Mouse (Mus musculus) limb, embryonic 15.5 days (tissue): Measurements from ENCODE around the gene Tenm3. TPM values are rescaled to one million over a fixed set of nuclear protein-coding genes. Genes with fewer than 3 reads are reported as not detected.

Experiments
- ATAC-seq: fragments of 200-750 bp; cut with Nextera tagmentation; 2 replicates; pipeline ENCODE4 v1.8.0; 2017; ENCODE audit warnings: low read depth, moderate TSS enrichment; ENCODE audit not compliant: insufficient number of reproducible peaks, low FRiP score, low TSS enrichment
- H3K27ac ChIP-seq: fragments of 300-500 bp; sonication (generic); 2 replicates; pipeline ENCODE4 v1.5.1; 2015; ENCODE audit warnings: moderate library complexity, mild to moderate bottlenecking, inconsistent platforms
- H3K27me3 ChIP-seq: fragments of 300-500 bp; sonication (generic); 2 replicates; pipeline ENCODE4 v1.6.1; 2015; ENCODE audit warnings: inconsistent platforms
- H3K36me3 ChIP-seq: fragments of 300-500 bp; sonication (generic); 2 replicates; pipeline ENCODE4 v1.6.1; 2015; ENCODE audit warnings: inconsistent platforms
- H3K4me1 ChIP-seq: fragments of 300-500 bp; sonication (generic); 2 replicates; pipeline ENCODE4 v1.6.1; 2015; ENCODE audit warnings: inconsistent platforms
- H3K4me2 ChIP-seq: fragments of 300-500 bp; sonication (generic); 2 replicates; pipeline ENCODE4 v1.6.1; 2015; ENCODE audit warnings: mild to moderate bottlenecking, inconsistent platforms
- H3K4me3 ChIP-seq: fragments of 300-500 bp; sonication (generic); 2 replicates; pipeline ENCODE4 v1.5.1; 2015; ENCODE audit warnings: mild to moderate bottlenecking, inconsistent platforms
- H3K9ac ChIP-seq: fragments of 300-500 bp; sonication (generic); 2 replicates; pipeline ENCODE4 v1.6.1; 2015; ENCODE audit warnings: inconsistent platforms
- H3K9me3 ChIP-seq: fragments of 300-500 bp; sonication (generic); 2 replicates; pipeline ENCODE4 v1.6.1; 2016; ENCODE audit warnings: inconsistent platforms
- WGBS: fragments of 180-500 bp; shearing (Covaris S2); methylation state at CpG from one replicate; pipeline ENCODE4 v1.1.7; 2015; 5-methylcytosine and 5-hydroxymethylcytosine counted together
- polyA plus RNA-seq: library from polyadenylated mRNA; unstranded; fragments of >200 nt; fragmentation: Nextera tagmentation; extraction: Ambion mirVana; gene quantifications from 2 replicates; pipeline ENCODE4 v1.2.1, GENCODE M21; 2015

Gene Tenm3
- polyA plus RNA-seq, 1 experiment from 2014 or later = 35.5 TPM

GRCm38 (mm10) chr8:48458373-48458772 lies 385.4 kb downstream of the Tenm3 start:
- no peak overlapping the region for H3K4me3 ChIP-seq
- H3K27me3 ChIP-seq = no peaks in the 10 kb centered on the region
- no peaks in the 10 kb centered on the region for H3K9me3 ChIP-seq
- no peak for ATAC-seq
- no peak overlapping the region for H3K9ac ChIP-seq
- H3K36me3 ChIP-seq = no peaks in the 10 kb centered on the region
- 23% methylated on average over 5 of the region's 5 CpGs for WGBS
- peaks cover 8% of the 10 kb centered on the region; the same call in 1 of the 2 replicates for H3K4me1 ChIP-seq
- no peak overlapping the region for H3K4me2 ChIP-seq
- peak overlapping the region; percentile 47; the same call in 1 of the 2 replicates for H3K27ac ChIP-seq

- H3K27ac ChIP-seq = no peak overlapping the region
- 41% methylated on average over 22 of the region's 22 CpGs for WGBS
- no peak for ATAC-seq
Observed at GRCm38 (mm10) chr8:48456328-48457124, 387.2 kb downstream of the Tenm3 start.

GRCm38 (mm10) chr8:48451247-48451635 lies 392.5 kb downstream of the Tenm3 start:
- Histone ChIP-seq H3K36me3 (no peaks in the 10 kb centered on the region), H3K27ac (peak overlapping the region; percentile 67), H3K9me3 (no peaks in the 10 kb centered on the region), H3K4me3 (peak overlapping the region; percentile 4; the same call in 1 of the 2 replicates), H3K4me1 (peaks cover 25% of the 10 kb centered on the region), H3K4me2 (peak overlapping the region; percentile 35), H3K9ac (no peak overlapping the region), H3K27me3 (no peaks in the 10 kb centered on the region)
- peak; percentile 48; the same call in 1 of the 2 replicates for ATAC-seq
- 19% methylated on average over 7 of the region's 7 CpGs for WGBS

More at GRCm38 (mm10) chr8:48456328-48457124, 387.2 kb downstream of the Tenm3 start:
- no peak overlapping the region for H3K9ac ChIP-seq
- no peak overlapping the region for H3K4me3 ChIP-seq
- no peaks in the 10 kb centered on the region for H3K27me3 ChIP-seq
- H3K4me1 ChIP-seq = peaks cover 12% of the 10 kb centered on the region; the same call in 1 of the 2 replicates
- H3K36me3 ChIP-seq = no peaks in the 10 kb centered on the region
- peak overlapping the region; percentile 12; the same call in 1 of the 2 replicates for H3K4me2 ChIP-seq
- no peaks in the 10 kb centered on the region for H3K9me3 ChIP-seq

GRCm38 (mm10) chr8:48450397-48451246 lies 393.1 kb downstream of the Tenm3 start:
- Histone ChIP-seq H3K9me3 (no peaks in the 10 kb centered on the region), H3K36me3 (no peaks in the 10 kb centered on the region), H3K27ac (peak overlapping the region; percentile 67), H3K27me3 (no peaks in the 10 kb centered on the region), H3K4me2 (peak overlapping the region; percentile 35), H3K9ac (no peak overlapping the region), H3K4me3 (peak overlapping the region; percentile 4; the same call in 1 of the 2 replicates), H3K4me1 (peaks cover 25% of the 10 kb centered on the region)
- peak; percentile 65; the same call in 1 of the 2 replicates for ATAC-seq
- 34% methylated on average over 23 of the region's 23 CpGs for WGBS

GRCm38 (mm10) chr8:48449625-48450024 lies 394.1 kb downstream of the Tenm3 start:
- no peak for ATAC-seq
- no peaks in the 10 kb centered on the region for H3K9me3 ChIP-seq
- no peaks in the 10 kb centered on the region for H3K27me3 ChIP-seq
- WGBS = 13% methylated on average over 3 of the region's 3 CpGs
- H3K4me2 ChIP-seq = no peak overlapping the region
- H3K4me1 ChIP-seq = peaks cover 25% of the 10 kb centered on the region
- no peaks in the 10 kb centered on the region for H3K36me3 ChIP-seq
- no peak overlapping the region for H3K27ac ChIP-seq
- H3K9ac ChIP-seq = no peak overlapping the region
- H3K4me3 ChIP-seq = no peak overlapping the region

- Histone ChIP-seq H3K27ac (no peak overlapping the region), H3K36me3 (no peaks in the 10 kb centered on the region), H3K27me3 (no peaks in the 10 kb centered on the region), H3K4me3 (no peak overlapping the region), H3K9ac (no peak overlapping the region), H3K4me1 (peaks cover 13% of the 10 kb centered on the region), H3K9me3 (no peaks in the 10 kb centered on the region), H3K4me2 (no peak overlapping the region)
- no peak for ATAC-seq
- WGBS = 87% methylated on average over 4 of the region's 4 CpGs
Observed at GRCm38 (mm10) chr8:48445690-48446089, 398.1 kb downstream of the Tenm3 start.

- ATAC-seq = no peak
- no peak overlapping the region for H3K9ac ChIP-seq
- H3K27ac ChIP-seq = no peak overlapping the region
- no peak overlapping the region for H3K4me3 ChIP-seq
- H3K36me3 ChIP-seq = no peaks in the 10 kb centered on the region
- no peaks in the 10 kb centered on the region for H3K27me3 ChIP-seq
- 78% methylated on average over 12 of the region's 12 CpGs for WGBS
- H3K9me3 ChIP-seq = no peaks in the 10 kb centered on the region
- no peaks in the 10 kb centered on the region for H3K4me1 ChIP-seq
- H3K4me2 ChIP-seq = no peak overlapping the region
Observed at GRCm38 (mm10) chr8:48439491-48439890, 404.3 kb downstream of the Tenm3 start.

- Histone ChIP-seq H3K9ac (no peak overlapping the region), H3K9me3 (no peaks in the 10 kb centered on the region), H3K4me1 (no peaks in the 10 kb centered on the region), H3K27me3 (no peaks in the 10 kb centered on the region), H3K4me3 (no peak overlapping the region), H3K4me2 (no peak overlapping the region), H3K36me3 (no peaks in the 10 kb centered on the region), H3K27ac (no peak overlapping the region)
- 66% methylated on average over 16 of the region's 16 CpGs for WGBS
- no peak for ATAC-seq
Observed at GRCm38 (mm10) chr8:48437523-48438207, 406.1 kb downstream of the Tenm3 start.

- H3K36me3 ChIP-seq = no peaks in the 10 kb centered on the region
- WGBS = 70% methylated on average over 11 of the region's 11 CpGs
- ATAC-seq = no peak
Observed at GRCm38 (mm10) chr8:48425101-48425500, 418.6 kb downstream of the Tenm3 start.

GRCm38 (mm10) chr8:48417714-48418113 lies 426.0 kb downstream of the Tenm3 start:
- Histone ChIP-seq H3K9ac (no peak overlapping the region), H3K4me3 (no peak overlapping the region), H3K4me1 (no peaks in the 10 kb centered on the region), H3K36me3 (no peaks in the 10 kb centered on the region; the same call in 1 of the 2 replicates), H3K27ac (no peak overlapping the region), H3K4me2 (no peak overlapping the region), H3K9me3 (no peaks in the 10 kb centered on the region), H3K27me3 (no peaks in the 10 kb centered on the region)
- no peak for ATAC-seq
- WGBS = 55% methylated on average over 11 of the region's 11 CpGs

More at GRCm38 (mm10) chr8:48425101-48425500, 418.6 kb downstream of the Tenm3 start:
- no peak overlapping the region for H3K4me2 ChIP-seq
- no peaks in the 10 kb centered on the region for H3K4me1 ChIP-seq
- no peaks in the 10 kb centered on the region for H3K27me3 ChIP-seq
- H3K9ac ChIP-seq = no peak overlapping the region
- H3K4me3 ChIP-seq = no peak overlapping the region
- no peaks in the 10 kb centered on the region for H3K9me3 ChIP-seq
- H3K27ac ChIP-seq = no peak overlapping the region

- WGBS = 96% methylated on average over 8 of the region's 8 CpGs
- no peak for ATAC-seq
- H3K9me3 ChIP-seq = no peaks in the 10 kb centered on the region
- no peaks in the 10 kb centered on the region for H3K4me1 ChIP-seq
- no peak overlapping the region for H3K9ac ChIP-seq
- no peak overlapping the region for H3K4me2 ChIP-seq
- no peak overlapping the region for H3K4me3 ChIP-seq
- H3K27me3 ChIP-seq = no peaks in the 10 kb centered on the region
- H3K36me3 ChIP-seq = peaks cover 15% of the 10 kb centered on the region
- no peak overlapping the region for H3K27ac ChIP-seq
Observed at GRCm38 (mm10) chr8:48410916-48411315, 432.8 kb downstream of the Tenm3 start.
